Mouse (Mus musculus) CD4-positive helper T cell, adult 2 months (primary cell): ENCODE measurements around the gene Cyp27b1.
"Not testable (repeated sequence)": the region's sequence is repeated elsewhere in the genome, so short reads cannot be mapped to it uniquely, and the experiment has no call there.

ENCODE experiments used
- DNase-seq: peaks from one replicate; pipeline ENCODE4 v3.0.0-alpha.2; 2012; ENCODE audit warnings: low read depth, missing footprints, low spot score

Cyp27b1 gene

DNA sequence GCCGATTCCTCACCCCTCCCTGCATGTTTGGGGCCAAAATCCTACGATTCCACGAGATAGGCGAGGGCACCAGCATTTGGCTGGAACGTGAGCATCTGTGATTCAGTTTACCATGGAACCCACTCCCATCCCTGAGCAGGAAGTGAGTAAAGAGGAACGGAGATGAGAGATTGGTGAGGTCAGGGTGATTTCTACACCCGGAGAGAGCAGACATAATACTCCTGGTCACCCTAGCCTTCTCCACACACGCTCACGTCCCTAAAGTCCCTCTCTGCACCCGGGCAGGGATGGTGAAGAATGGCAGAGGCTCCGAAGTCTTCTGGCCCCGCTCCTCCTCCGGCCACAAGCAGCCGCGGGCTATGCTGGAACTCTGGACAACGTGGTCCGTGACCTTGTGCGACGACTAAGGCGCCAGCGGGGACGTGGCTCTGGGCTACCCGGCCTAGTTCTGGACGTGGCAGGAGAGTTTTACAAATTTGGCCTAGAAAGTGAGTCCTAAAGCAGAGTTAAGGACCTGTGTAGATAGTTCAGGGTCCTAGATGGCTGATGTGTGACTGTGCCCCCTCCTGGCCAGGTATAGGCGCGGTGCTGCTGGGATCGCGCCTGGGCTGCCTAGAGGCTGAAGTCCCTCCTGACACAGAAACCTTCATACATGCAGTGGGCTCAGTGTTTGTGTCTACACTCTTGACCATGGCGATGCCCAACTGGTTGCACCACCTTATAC lies 1.5 kb downstream of the Cyp27b1 start:
- peak; percentile 45 for DNase-seq

DNA sequence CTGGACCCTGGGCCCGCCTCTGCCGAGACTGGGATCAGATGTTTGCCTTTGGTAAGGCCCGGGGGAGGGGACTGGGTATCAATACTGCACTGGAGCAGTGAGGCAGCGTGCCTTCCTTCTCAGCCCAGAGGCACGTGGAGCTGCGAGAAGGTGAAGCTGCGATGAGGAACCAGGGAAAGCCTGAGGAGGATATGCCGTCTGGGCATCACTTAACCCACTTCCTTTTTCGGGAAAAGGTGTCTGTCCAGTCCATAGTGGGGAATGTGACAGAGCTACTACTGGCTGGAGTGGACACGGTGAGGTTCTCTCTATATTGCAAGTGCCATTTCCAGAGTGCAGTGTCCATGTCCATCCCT lies 2.0 kb downstream of the Cyp27b1 start:
- DNase-seq: no peak

DNA sequence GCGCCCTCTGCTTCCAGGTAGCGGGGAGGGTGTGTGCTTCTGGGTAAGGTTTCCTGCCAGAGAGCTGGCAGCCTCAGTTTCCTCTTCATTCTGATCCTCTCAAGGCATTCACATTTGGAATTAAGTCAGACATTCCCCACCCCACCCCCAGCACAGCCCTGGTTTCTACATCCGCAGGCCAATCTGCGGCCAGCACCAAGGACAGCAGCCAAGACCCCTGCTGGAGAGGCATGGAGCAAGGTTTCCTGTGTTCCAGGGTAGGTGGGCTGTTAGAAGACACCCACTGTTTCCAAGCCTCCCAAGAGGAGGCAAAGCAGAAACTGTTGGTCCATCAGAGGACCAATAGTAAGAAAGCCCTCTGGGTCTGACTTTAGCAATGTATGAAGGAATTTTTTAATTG lies 6.6 kb downstream of the Cyp27b1 start:
- DNase-seq: no peak

DNA sequence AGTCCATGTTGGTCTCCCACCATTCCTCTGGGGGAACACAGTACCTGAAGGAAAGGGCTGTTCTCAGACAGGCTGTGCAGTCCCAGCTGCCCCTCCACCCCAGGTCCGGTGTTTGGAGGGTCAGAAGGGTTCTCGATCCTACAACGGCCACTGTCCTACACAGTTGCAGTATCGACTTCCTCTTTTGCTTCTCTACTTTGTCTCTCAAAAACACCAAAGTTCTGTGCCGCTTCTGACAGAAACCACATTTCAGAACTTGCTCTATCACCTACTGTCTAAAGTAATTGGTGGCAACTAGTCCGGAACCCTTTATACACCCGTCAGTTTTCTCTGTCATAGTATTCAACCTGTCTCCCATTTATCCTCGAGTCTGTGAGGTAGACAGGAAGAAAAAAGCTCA lies 7.4 kb downstream of the Cyp27b1 start:
- DNase-seq: no peak

DNA sequence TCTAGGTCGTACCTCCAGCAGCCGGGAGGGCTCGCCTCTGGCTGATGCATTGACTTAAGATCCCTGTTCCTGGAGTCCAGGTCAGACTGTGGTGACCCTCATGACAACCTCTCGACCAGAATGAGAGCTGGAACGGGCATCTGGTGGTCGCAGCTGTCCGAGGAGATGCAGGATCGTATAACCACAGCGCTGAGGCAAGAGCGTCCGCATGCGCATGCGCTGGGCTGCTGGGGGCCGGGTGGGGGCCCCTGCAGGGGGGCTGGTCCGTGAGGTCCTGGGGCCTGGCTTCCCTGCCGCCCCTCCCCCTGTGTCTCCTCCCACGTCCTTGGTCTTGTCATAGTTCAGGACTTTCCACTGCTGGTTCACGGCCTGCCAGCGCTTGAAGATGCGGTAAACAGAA lies 8.4 kb downstream of the Cyp27b1 start:
- no peak for DNase-seq

DNA sequence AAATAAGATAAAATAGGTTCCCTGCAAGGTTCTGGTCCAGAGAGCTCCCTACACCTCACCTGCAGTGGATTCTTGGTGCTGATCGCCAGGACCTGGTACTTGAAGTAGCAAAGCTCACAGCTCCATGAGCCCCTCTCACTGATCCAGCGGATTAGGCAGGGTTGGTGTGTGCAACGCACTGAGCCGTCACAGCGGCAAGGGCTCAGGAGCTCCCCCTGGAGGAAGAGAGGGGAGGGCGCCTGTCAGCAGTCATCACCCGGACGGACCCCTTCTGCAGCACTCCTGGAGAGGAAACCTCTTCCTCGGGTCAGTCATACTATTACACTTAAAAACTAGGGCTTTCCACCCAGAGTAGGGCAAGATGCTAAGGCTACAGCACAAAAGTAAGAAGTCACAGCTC lies 10.1 kb downstream of the Cyp27b1 start:
- peak; percentile 79 for DNase-seq

DNA sequence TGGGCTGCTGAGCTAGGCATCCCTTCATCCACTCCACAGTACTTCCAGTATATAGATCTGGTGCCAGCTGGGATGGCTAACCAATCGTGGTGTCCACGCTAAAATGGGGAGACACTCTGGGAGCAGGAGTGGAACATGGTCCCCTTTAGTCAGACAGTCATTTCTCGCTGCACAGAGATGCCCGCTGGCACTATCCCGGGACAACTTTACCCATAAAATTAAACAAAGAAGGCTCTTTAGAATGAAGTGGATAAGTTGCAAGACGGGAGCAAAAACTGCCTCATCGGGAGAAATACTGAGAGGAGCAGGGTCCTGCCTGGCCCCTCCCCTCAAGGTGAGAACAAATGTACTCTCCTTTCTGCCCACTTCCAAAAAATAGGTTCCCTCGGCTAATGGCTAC lies 10.7 kb downstream of the Cyp27b1 start:
- DNase-seq: no peak

DNA sequence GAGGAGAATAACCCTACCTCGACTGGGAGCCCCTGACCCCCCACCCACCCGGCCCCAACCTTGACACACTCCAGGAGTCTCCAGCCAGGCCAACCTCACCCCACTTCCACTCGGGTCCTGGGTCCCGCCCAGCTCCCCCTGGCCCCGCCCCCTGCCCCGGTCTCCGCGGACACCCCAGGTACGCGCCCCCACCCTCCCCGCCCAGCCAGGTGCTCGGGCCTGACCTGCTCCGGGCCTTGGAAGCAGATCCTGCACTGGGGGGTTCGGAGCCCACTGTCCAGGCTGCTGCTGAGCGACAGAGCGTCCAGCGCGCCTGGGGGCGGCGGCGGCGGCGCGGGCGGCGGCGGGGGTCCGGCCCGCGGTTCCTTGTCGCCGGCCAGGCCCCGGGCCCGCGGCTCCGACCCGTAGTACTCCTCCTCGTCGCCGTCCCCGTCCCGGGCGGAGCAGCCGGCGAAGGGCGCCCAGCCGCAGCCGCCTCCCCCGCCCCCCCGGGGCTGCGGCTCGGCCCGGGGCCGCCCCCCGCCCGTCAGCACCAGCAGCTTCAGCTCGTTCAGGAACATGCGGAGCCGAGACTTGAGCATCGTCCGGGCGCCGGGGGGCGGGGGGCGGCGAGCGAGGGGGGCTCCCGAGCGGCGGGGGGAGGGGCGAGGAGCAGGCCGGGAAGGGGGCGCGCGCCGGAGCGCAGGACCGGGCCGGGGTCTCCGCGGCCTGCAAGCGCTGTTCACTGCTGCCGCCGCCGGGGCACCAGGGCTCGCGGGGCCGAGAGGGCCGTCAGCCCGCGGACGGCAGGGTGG lies 11.3 kb downstream of the Cyp27b1 start:
- peak; percentile 42 for DNase-seq

DNA sequence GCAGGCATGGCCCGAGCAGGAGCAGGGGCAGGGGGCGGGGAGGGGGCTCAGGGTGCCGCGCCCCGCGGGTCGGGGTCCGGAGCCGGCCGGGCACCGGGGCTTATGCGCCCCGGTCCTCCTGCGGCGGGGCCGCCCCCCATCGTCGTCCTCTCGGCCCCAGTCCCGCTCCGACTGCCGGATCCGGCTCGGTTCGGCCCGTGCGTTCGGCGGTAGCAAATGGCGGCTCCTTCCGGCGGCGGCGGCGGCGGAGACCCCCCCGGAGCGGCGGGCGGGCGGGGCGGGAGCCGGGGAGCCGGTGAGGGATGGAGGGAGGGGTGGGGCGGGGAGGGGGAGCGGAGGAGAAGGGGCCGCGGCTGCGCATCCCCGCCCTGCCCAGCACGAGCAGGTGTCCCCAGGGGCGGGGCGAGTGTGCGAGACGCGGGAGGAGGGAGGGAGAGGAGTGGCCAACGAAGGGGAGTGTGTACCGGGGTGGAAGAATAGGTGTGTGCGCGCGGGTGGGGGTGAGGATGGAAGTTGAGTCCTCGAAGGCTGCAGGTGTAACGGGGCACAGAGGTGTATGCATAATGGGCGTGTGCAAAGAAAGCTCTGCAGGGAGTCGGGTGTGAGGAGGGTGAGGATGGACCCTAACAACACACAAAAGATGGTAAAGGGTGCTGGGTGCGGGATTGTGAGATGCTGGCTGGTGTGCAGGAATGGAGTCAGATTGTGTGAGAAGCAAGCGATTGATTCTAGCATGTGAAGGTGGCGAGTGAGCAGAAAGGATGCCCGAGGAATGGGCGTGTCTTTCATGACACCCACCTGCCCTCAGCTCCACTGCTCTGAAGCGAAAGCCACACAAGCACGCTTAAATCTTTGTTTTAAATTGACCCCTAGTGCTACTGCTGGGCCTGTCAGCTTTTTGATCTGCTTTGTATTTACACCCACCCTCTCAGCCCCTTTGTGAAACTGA lies 12.2 kb downstream of the Cyp27b1 start, which contains the start of gene March9:
March9 (minus strand) TSS at position 217 of the 949 bp plus-strand sequence.
- peak; percentile 88 for DNase-seq

DNA sequence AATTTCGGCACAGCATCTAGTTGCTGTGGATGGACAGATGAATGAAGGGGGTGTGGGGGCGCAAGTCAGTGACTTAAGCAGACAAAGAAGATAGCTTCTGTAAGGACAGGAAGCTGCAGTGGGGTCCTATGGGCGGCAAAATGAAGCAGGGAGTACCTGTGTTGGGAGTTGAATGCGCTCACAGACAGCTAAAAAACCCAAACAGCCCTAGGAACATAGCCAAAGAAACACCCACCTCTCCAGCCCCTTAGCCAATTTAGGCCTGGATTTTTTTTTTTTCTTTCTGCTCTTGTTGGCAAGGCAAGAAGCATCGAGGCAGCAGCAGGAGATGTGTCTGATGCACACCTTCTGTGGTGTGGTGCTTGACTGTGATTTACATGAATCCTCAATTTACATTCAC lies 13.0 kb downstream of the Cyp27b1 start:
- DNase-seq: no peak

DNA sequence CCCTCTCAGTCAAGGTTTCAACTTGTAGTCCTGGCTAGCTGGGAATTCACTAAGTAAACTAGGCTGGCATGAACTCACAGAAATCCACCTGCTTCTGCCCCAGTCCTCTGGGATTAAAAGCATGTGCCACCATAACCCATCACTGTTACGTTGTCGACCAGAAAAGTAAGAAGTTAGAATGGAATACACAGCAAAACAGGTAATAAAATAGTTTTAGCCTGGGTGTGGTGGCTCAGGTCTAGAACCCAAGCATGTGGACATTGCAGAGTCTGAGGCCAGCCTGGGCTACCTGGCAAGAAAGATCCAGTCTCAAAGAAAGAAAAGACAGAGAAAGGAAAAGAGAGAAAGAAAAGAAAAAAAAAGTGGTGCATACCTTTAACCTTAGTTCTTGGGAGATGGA lies 13.5 kb downstream of the Cyp27b1 start:
- DNase-seq: no peak

DNA sequence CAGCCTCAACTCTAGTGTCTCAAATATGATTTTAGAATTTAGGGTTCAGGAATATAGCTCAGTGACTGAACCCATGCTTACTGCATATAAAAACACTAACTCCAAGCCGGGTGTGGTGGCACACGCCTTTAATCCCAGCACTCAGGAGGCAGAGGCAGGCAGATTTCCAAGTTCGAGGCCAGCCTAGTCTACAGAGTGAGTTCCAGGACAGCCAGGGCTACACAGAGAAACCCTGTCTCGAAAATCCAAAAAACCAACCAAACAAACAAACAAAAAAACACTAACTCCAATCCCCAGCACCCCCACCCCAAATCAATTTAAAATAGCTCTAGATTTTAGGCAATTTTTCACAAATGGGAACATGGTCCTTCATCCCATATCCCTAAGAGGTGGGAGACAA lies 14.1 kb downstream of the Cyp27b1 start:
- not testable (repeated sequence) for DNase-seq

DNA sequence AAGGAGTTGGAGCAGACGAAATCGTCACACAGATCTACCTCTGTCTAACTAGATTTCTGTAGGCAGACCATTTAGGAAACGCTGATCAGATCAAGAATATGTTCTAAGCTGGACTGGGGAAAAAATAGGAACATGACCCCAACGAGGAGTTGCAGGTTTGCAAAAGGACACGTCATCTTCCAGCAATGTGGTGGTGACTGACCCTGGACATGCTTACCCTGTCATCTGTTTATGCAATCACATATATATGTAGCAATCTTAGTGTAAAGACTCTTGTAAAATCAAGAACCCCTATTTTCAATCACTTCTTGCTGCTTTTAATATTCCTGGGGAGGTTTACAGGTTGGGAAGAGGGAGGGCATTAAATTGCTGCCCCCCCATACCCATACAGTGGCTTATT lies 14.5 kb downstream of the Cyp27b1 start:
- DNase-seq: no peak

DNA sequence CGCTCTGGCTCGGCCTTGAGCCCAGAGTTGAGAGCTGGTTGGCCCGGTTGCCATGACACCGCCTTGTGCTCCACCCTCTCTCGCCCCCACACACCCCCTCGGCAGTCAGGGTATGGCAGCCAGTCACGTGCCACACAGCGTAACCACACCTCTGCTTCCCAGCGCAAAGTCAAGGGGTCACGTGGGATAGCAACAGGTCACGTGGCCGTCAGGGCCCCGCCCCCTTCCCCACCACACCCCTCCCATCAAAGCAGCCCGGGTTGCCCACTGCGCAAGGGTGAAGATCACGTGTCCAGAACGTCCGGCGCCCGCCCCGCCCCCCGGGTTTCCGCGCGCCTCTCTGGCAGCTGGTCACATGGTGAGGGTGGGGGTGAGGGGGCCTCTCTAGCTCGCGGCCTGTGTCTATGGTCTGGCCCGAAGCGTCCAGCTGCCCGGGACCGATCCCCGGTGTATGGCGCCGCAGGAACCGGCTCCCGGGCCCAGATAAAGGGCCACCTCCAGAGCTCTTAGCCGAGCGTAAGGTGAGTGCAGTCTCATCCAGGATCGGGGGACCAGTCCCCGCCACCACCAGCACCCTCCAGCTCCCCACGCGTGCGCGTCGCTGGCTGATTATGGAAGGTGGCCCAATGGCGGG lies 15.3 kb downstream of the Cyp27b1 start, which contains the start of gene Cdk4:
Cdk4 (plus strand) TSS at position 296 of the 634 bp plus-strand sequence.
- peak; percentile 98 for DNase-seq

DNA sequence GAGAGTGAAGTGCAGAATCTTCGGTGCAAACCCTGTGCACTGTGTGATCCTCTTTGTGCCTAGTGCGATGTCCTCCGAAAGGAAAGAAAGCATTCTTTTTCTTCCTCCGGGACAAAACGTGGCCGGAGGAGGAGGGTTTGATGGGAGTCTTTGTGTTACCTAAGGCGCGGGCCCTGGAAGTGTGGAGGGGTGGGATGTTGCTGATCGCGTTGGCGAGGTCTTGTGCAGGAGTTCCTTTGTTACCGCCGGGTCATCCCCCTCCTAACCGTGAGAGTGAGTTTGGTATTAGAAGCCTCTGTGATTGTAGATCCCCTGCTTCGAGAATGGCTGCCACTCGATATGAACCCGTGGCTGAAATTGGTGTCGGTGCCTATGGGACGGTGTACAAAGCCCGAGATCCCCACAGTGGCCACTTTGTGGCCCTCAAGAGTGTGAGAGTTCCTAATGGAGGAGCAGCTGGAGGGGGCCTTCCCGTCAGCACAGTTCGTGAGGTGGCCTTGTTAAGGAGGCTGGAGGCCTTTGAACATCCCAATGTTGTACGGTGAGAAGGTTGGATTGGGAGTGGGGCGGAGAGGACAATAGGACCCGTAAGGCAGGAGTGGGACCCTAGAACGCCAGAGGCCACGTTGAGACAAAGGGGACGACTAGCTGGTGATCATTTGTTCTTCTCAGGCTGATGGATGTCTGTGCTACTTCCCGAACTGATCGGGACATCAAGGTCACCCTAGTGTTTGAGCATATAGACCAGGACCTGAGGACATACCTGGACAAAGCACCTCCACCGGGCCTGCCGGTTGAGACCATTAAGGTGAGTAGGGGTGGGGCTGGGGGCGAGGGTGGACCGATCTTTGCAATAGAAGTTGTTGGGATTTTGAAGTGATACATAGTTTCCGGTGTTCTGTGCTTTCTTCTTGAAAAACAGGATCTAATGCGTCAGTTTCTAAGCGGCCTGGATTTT lies 16.1 kb downstream of the Cyp27b1 start:
- peak; percentile 40 for DNase-seq

DNA sequence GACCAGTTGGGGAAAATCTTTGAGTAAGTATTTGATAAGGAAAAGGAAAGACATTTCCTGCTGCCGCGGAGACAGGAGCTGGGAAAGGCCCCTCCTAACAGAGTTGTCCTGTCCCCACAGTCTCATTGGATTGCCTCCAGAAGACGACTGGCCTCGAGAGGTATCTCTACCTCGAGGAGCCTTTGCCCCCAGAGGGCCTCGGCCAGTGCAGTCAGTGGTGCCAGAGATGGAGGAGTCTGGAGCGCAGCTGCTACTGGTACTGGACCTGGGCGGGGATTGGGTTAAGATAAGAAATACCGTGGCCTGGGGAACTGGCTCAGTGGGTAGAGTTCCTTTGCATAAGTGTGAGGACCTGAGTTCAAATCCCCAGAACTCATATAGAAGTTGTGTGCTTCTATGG lies 17.9 kb downstream of the Cyp27b1 start:
- DNase-seq: no peak

DNA sequence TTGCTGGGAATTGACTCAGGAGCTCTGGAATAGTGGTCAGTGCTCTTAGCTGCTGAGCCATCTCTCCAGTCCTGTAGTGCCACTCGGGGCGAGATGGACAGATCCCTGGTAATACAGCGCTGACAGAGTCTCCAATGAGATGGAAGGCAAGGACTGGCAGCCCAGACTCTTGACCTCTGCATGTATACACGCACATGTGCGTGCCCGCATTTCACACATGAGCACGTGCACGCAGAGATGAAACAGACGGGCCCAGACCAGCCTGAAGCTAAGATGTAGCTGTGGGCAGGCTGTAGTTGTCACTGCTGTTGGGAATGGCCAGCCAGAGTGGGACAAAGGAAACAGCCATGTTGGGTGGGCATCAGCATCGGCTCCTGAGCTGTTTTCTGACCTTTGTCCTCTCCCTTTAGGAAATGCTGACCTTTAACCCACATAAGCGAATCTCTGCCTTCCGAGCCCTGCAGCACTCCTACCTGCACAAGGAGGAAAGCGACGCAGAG lies 18.5 kb downstream of the Cyp27b1 start:
- DNase-seq: no peak

DNA sequence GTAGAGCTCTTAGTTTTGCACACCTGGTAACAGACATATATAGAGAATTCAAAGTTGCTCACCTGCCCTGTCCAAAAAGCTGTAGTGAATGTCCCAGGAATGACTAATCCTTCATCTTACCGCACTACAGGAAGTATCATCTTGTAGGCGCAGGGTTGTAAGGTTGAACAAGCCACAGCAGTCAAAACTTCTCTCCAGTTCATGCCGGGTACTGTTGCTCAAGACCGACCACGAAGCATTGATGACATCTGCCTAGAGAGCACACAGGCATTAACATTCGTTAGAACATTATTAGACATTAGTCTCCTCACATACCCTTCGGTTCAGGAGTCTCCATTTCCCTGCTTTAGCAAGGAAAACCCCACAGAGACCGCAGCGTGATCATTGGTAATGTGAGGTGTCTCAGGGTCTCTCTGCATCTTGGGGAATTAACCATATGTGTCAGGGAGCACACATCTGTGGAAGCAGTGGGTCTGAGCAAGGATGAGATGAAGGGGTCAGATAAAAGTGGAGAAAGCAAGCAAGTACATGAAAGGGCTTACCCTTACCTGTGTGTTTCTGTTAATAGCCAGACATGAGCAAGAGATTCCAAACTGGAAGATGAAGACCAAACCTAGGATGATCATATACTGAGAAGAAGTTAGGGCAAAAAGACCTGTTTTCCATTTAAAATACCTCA lies 20.4 kb downstream of the Cyp27b1 start:
- no peak for DNase-seq
